Mouse (Mus musculus) heart, postnatal 4 days (tissue): ENCODE results near the gene Chaf1a. TPM values are rescaled to one million over a fixed set of nuclear protein-coding genes. Genes with fewer than 3 reads are reported as not detected.
"Not testable (repeated sequence)": the region's sequence is repeated elsewhere in the genome, so short reads cannot be mapped to it uniquely, and the experiment has no call there.

Experiments
- DNase-seq: peaks from one replicate; pipeline ENCODE4 v3.0.0; 2021
- total RNA-seq, 2 experiments: library from RNA; stranded (reverse); gene quantifications; 2 replicates each; pipeline ENCODE4 v1.2.3; 2021

Gene Chaf1a
- total RNA-seq, 2 experiments from 2014 or later: 13.3 to 14.8 TPM

GRCm38 (mm10) chr17:56038583-56039261, 1.5 kb upstream of the Chaf1a start:
- no peak for DNase-seq

GRCm38 (mm10) chr17:56039345-56039744, 894 bp upstream of the Chaf1a start:
- DNase-seq: no peak

DNA sequence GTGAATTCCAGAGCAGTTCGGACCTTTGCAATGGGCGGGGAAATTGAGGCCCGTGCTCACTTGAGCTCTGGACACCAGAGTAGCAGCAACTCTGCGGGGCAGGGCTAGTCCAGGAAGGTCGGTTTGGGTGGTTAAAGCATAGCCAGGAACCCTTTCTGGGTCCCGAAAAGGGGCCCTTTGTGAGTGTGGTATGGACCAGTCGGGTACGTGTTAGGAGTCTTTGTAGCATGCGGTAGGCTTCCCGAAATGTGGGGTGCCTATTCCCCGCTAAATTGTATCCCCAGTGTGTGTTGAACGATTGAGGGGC, 571 bp downstream of the Chaf1a start:
- no peak for DNase-seq

DNA sequence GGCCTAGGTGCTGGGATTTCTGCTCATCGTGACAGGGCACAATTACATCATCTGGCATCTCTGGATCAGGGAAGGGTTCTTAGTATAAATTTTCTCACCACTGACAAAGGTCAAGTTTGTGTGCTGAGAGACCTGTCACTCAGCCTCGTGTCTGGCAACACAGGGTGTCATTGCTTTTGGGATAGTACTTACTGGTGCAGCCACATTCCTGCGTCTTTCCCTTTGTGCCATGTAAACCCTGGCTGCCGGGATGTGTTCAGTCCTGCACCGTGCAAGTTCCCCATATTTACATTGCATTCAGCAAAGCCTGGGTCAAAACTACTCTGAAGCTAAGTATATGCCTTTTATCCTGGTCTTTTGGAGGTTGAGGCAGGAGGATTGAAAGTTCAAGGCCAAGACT, 11.1 kb downstream of the Chaf1a start:
- DNase-seq: no peak

DNA sequence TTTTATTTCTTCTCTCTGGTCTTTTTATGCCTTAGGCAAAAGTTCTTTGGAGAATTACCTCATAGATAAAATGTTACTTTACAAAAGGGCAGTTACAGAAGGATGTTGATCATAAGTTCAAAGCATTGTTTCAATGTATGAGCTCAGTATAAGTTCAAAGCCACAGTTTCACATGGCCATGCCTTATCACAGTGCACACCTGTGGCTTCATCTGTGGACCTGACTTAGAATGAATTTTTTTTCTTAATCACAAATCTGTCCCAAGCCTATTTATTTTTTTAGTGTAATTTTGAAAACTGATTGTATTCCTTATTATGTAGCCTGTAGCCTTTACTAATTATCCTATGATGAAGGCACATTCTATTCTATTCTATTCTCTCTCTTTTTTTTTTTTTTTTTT, 14.7 kb downstream of the Chaf1a start:
- DNase-seq: no peak

GRCm38 (mm10) chr17:56055945-56056678, 15.9 kb downstream of the Chaf1a start:
- DNase-seq: no peak

DNA sequence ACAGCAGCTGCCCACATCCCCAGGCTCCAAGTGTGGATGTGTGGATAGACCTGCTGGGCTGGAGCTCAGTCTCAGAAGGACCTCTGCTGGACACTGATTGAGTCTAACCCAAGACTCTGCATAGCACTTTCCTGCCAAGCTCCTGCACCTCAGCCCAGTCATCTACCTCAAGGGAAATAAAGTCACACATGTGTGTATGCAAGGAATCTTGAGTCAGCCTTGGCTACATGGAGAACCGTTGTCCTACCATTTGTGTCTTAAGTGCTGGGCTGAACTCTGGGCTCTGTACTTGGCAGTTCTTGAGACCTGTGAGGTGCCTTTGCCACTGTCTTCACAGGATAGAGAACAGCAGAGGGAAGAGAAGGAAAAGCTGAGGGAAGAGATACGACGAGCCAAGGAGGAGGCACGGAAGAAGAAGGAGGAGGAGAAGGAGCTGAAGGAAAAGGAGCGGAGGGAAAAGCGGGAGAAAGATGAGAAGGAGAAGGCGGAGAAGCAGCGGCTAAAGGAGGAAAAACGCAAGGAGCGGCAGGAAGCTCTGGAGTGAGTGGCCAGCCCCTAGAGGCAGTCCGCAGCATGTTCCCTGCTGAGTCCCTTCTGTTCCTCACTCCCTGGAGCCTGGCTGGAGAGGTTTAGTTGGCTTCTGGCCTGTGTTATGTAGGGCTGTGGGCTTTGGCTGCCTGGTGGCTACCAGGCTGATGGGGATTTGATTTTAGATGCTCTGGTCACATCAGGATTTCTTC, 17.3 kb downstream of the Chaf1a start:
- no peak for DNase-seq

DNA sequence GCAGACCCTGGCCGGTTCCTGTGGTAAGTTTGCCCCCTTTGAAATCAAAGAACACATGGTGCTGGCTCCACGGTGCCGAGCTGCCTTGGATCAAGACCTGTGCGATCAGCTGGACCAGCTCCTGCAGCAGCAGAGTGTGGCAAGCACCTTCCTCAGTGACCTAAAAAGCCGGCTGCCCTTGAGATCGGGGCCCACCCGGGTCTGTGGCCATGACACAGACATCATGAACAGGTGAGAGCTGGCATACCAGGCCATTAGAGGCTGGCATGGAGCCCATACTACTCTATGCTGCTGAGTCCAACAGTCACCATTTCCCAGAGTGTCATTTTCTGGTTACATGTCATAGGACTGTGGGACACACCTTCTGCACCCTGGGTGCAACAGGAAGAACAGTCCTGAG, 21.8 kb downstream of the Chaf1a start:
- DNase-seq: no peak

DNA sequence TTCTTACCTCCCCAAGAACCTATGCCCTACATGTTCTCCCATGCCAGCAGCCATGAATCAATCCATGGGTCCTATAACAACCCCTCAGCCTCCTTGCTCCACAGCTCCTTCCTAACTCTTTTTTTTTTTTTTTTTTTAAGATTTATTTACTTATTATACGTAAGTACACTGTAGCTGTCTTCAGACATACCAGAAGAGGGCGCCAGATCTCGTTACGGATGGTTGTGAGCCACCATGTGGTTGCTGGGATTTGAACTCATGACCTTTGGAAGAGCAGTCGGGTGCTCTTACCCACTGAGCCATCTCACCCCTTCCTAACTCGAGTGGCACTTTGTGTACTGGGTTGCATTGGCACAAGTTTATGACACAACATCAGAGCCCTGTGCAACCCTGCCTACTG, 25.5 kb downstream of the Chaf1a start:
- not testable (repeated sequence) for DNase-seq

DNA sequence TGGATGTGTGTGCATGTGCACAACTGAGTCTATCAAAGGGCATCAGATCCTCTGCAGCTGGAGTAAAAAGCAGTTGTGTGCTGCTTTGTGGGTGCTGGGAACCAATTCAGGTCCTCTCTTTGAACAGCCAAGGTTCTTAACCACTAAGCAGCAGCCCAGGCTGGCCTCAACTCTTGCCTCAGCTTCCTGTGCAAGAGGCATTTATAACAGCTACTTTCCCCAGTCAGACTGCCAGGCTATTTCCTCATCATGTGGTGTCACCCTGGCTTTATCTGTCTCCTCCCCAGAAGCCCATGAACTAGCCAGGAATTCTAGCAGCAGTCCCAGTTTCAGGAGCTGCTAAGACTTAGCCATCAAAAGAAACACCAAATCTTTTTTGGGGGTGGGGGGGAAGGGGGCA, 26.2 kb downstream of the Chaf1a start:
- no peak for DNase-seq

DNA sequence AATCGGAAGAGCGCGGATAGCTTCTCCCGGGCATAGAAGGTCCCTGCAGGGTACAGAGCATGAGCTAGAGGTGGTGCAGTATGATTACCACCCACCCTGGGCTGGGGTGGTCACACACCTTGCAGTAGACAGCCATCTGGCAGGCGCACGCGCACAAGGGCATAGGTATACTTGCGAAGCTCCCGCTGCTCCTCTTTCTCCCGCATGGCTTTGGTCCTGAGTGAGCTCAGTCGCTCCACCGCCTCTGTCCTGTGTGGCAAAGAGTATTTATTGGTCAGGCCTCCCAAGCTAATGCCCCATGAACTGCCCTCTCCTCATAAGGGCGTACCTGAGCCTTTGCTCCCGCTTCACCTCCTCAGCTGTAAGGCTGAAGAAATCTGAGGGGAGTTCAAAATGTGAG, 28.8 kb downstream of the Chaf1a start:
- no peak for DNase-seq

- no peak for DNase-seq
Measured at GRCm38 (mm10) chr17:56071126-56071525, 30.9 kb downstream of the Chaf1a start.

DNA sequence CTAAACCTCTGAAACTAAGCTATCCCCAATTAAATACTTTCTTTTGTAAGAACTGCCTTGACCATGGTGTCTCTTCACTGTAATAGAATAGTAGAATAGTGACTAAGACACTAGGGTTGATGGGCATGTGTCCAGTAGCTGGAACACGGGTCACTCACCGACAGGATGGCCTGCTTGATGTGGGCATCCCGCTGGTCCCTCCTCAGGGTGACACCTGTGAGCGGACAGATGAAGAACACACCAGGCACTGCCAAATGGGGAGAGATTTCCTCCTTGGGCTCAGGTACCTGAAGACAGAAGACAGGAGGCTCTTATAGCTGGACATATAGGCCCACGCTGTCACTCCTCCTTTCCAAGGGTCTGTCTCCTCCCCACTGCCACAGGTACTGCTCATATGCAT, 32.0 kb downstream of the Chaf1a start:
- DNase-seq: no peak

- DNase-seq: peak; percentile 90
Measured at GRCm38 (mm10) chr17:56074097-56074826, 34.0 kb downstream of the Chaf1a start.

DNA sequence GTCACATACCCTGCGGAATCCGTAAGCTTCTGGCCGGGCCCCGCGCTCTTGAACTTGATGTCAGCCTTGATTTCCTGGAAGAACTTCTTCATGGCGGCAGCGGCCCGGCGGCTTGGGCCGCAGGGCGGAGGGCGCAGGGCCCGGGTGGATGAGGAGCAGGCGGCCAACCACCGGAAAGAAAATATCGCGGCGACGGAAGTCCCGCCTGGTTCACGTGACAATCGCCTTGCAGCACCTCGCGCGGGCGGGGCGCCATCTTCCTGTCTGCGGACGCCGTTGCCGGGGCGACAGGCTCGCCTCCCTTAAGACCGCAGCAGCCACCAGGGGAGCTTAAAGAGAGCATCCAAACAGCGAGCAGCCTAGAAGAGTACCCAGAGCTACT, 34.6 kb downstream of the Chaf1a start, which contains the start of gene Ubxn6:
Ubxn6 (minus strand) TSS at position 202 of the 382 bp plus-strand sequence.
- peak; percentile 99 for DNase-seq

DNA sequence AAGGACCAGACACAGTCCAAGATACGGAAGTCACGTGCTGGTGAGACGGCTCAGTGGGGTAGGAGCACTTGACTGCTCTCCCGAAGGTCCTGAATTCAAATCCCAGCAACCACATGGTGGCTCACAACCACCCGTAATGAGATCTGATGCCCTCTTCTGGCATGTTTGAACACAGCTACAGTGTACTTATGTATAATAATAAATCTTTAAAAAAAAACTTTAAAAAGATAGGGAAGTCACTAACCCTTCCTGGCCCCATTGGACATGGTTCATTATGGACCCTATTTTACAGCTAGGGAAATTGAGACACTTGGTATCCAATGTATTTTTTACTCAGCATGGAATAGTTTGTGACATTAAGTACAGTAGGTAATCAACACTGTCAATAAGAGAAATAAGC, 37.3 kb downstream of the Chaf1a start:
- DNase-seq: no peak

- DNase-seq: not testable (repeated sequence)
Measured at GRCm38 (mm10) chr17:56078361-56078760, 38.1 kb downstream of the Chaf1a start.

DNA sequence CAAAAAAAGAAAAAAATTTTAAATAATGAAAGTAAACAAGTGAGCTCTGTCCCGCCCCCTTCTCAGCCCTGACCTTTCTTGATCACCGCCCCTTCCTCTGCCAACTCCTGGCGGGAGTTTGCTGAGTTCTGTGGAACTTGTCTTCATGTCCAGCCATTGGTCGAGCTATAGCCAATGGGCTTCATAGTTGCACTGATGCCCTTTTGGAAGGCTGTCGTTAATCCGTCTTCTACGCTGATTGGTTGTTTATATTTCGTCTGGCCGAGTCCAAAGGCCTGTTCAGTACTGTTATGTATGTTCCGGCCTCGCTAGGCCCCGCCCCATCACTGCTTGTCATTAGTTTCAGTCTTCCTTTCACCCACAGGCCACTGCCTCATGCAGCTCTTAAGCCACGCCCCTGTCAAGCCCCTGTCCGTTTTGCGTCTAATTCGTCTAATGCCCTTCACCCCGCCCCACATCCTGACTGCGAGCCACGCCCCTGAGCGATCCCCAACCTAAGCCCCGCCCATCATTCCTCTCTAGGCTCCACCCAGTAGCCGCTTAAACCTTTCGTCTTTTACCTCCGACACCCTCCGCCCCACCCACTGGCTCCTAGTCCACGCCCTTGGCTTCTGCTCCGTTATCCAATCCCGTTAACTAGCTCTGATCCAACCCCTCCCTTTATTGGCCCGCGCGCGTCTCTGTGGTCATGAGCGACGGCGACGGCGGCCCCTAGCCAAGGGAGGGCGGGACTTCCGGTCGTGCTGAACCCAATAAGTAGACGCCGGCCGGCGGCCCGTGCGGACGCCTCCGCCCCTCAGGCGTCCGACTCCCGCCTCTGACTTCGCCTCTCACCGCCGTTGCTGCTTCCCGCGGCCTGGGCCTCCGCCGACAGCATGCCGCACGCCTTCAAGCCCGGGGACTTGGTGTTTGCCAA, 38.9 kb downstream of the Chaf1a start, which contains the start of gene Hdgfl2:
Hdgfl2 (plus strand) TSS at position 755 of the 916 bp plus-strand sequence.
- peak; percentile 100 for DNase-seq

DNA sequence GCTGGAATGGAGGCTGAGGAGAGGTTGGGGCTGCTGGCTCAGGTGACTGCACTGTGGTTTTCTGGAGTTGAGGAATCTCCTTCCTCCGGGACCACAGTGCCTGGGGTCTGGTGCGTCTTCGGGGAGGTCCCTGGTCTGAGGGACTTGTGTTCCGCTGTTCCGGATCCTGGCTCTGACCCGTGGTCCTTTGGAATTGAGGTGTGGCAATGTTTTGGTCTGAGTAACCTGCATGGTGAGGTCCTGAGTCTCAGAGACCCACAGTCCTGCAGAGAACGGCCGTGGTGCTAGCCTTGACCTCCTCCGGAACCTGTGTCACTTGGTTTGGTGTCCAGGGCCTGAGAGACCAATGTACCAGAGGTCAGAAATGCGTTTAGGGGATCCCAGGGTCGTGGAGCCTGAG, 39.7 kb downstream of the Chaf1a start:
- no peak for DNase-seq

- peak; percentile 52 for DNase-seq
Measured at GRCm38 (mm10) chr17:56080781-56081585, 40.7 kb downstream of the Chaf1a start.

DNA sequence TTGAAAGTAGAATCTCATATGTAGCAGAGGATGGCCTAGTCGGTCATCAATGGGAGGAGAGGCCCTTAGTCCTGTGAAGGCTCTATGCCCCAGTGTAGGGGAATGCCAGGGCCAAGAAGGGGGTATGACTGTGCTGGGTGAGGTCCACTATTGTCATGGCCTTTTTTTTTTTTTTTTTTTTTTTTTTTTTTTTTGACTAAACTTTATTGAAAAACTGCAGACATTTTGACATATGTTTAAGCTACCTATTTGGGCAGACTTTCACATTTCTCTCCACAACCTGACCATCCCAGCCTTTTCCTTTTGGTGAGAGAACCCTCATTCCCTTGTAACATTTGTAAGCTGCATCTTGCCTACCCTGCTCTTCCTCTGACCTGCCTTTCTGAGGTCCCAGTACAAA, 52.1 kb downstream of the Chaf1a start:
- DNase-seq: no peak
